Mouse (Mus musculus) brain, embryonic 14.5 days (tissue): Measurements from ENCODE around the gene Lce1m.

ENCODE experiments used
- CTCF ChIP-seq: fragments of 200-500 bp; IDR thresholded peaks from 2 replicates; pipeline ENCODE4 v1.5.1; 2012; ENCODE audit warnings: inconsistent platforms, mild to moderate bottlenecking, moderate library complexity, borderline replicate concordance; ENCODE audit not compliant: insufficient read depth, insufficient read length; ENCODE audit errors: extremely low read depth
- POLR2A ChIP-seq: fragments of 200-500 bp; IDR thresholded peaks from 2 replicates; pipeline ENCODE4 v1.6.1; 2012; ENCODE audit warnings: mild to moderate bottlenecking, inconsistent platforms, borderline replicate concordance; ENCODE audit not compliant: poor library complexity, insufficient read depth, insufficient read length, severe bottlenecking; ENCODE audit errors: extremely low read depth

- no peak for TF ChIP-seq CTCF
- no peak for TF ChIP-seq POLR2A
Measured at GRCm38 (mm10) chr3:93050182-93050581, 31.3 kb upstream of the Lce1m start.
